Mouse (Mus musculus): ENCODE results near the gene Dusp11.

GRCm38 (mm10) chr6:85927476-85928464 is 33.7 kb downstream of the Dusp11 start:
- no peak for TF ChIP-seq CTCF (IDR thresholded peaks at IDR 0.05; ENCODE audit: low read depth, low read length)
- no peak for TF ChIP-seq POLR2A (IDR thresholded peaks at IDR 0.05; ENCODE audit: insufficient read depth, low read length)
- no peak for TF ChIP-seq EP300 (IDR thresholded peaks at IDR 0.05; ENCODE audit: insufficient read depth, low read depth, low read length)

Measured in ES-Bruce4 (cell line).